12 mouse cellular contexts compared by ENCODE assay signal in genomic region chr4:141257440-141257839, GRCm38 (mm10). TPM values are rescaled to one million over a fixed set of nuclear protein-coding genes. Genes with fewer than 3 reads are reported as not detected.
DNase-seq lines count a peak whose midpoint lies in the region; ATAC-seq and TF ChIP-seq lines count a peak whose summit lies in the region.
"Had no signal": no experiment of that assay in that cellular context is flagged by ENCODE, and none has a peak within 500 bp of the region (broad histone marks: within the 10 kb centered on the region; RNA-seq: fewer than 3 reads in every experiment).

No protein-coding gene starts in this region.

- no peak overlapping the region for H3K9ac ChIP-seq in intestine, postnatal 0 days (ENCODE audit: low read depth, low read length)
- no peak overlapping the region for H3K9ac ChIP-seq in intestine, embryonic 15.5 days
- H3K9ac ChIP-seq: forebrain, embryonic 13.5 days; limb, embryonic 15.5 days; midbrain, embryonic 13.5 days had no signal

- no peaks in the 10 kb centered on the region for H3K27me3 ChIP-seq in intestine, postnatal 0 days (replicated peaks; ENCODE audit: control insufficient read depth, insufficient read depth, low read length)
- no peaks in the 10 kb centered on the region for H3K27me3 ChIP-seq in intestine, embryonic 15.5 days (replicated peaks)
- no peaks in the 10 kb centered on the region for H3K27me3 ChIP-seq in thymus, adult 2 months (ENCODE audit: control insufficient read depth, insufficient read depth, low read length)
- H3K27me3 ChIP-seq: forebrain, embryonic 13.5 days; limb, embryonic 15.5 days; midbrain, embryonic 13.5 days had no signal

- TF ChIP-seq POLR2A in thymus, adult 2 months (IDR thresholded peaks at IDR 0.05; ENCODE audit: control insufficient read depth, extremely low read depth, insufficient read depth, low read length, poor library complexity), result no peak
- TF ChIP-seq POLR2A in cortical plate, adult 2 months (IDR thresholded peaks at IDR 0.05; ENCODE audit: extremely low read depth, insufficient read depth, low read length), result no peak

- 0 out of 2 replicates have a peak, but pooled peaks cover 4% of the 10 kb centered on the region for H3K4me1 ChIP-seq in intestine, postnatal 0 days (replicated peaks; ENCODE audit: control insufficient read depth, insufficient read depth, low read length)
- H3K4me1 ChIP-seq in intestine, embryonic 15.5 days (replicated peaks), result peaks cover 14% of the 10 kb centered on the region
- no peaks in the 10 kb centered on the region for H3K4me1 ChIP-seq in thymus, adult 2 months (replicated peaks; ENCODE audit: control insufficient read depth, insufficient read depth, low read length)
- no peaks in the 10 kb centered on the region for H3K4me1 ChIP-seq in cortical plate, adult 2 months (ENCODE audit: control insufficient read depth, insufficient read depth, low read length)
- H3K4me1 ChIP-seq: midbrain, embryonic 13.5 days had no signal

- no peak overlapping the region for H3K4me2 ChIP-seq in intestine, postnatal 0 days (replicated peaks; ENCODE audit: low read depth)
- H3K4me2 ChIP-seq in intestine, embryonic 15.5 days (replicated peaks), result no peak overlapping the region
- H3K4me2 ChIP-seq: forebrain, embryonic 13.5 days; heart, embryonic 11.5 days; limb, embryonic 15.5 days; midbrain, embryonic 13.5 days had no signal

- 79% methylated on average over 5 of the region's 5 CpGs for WGBS in intestine, postnatal 0 days
- 74% methylated on average over 5 of the region's 5 CpGs for WGBS in intestine, embryonic 15.5 days
- 68% methylated on average over 5 of the region's 5 CpGs for WGBS in thymus, adult 2 months

- no peak for ATAC-seq in intestine, postnatal 0 days
- no peak for ATAC-seq in intestine, embryonic 15.5 days
- ATAC-seq: forebrain, embryonic 13.5 days; midbrain, embryonic 13.5 days had no signal

- H3K4me3 ChIP-seq in intestine, postnatal 0 days (ENCODE audit: low read depth, low read length), result no peak overlapping the region
- no peak overlapping the region for H3K4me3 ChIP-seq in intestine, embryonic 15.5 days (replicated peaks)
- no peak overlapping the region for H3K4me3 ChIP-seq in thymus, adult 2 months (ENCODE audit: control insufficient read depth, insufficient read depth, low read length)
- no peak overlapping the region for H3K4me3 ChIP-seq in cortical plate, adult 2 months (ENCODE audit: insufficient read depth, low read length)
- H3K4me3 ChIP-seq: forebrain, embryonic 13.5 days; limb, embryonic 15.5 days; midbrain, embryonic 13.5 days had no signal

- H3K9me3 ChIP-seq in intestine, postnatal 0 days (ENCODE audit: control insufficient read depth), result no peaks in the 10 kb centered on the region
- H3K9me3 ChIP-seq in intestine, embryonic 15.5 days, result no peaks in the 10 kb centered on the region
- H3K9me3 ChIP-seq: forebrain, embryonic 13.5 days; limb, embryonic 15.5 days; midbrain, embryonic 13.5 days had no signal

- peak; percentile 25 for DNase-seq in thymus, adult 2 months
- DNase-seq in thymus, adult 18-20 months, result no peak
- peak; percentile 16 for DNase-seq in thymus, postnatal 25 days
- DNase-seq in urinary bladder, adult 18-20 months (ENCODE audit: low spot score in 2 of 2), result no peak
- DNase-seq in retina, embryonic 14.5 days (ENCODE audit: low spot score), result no peak

- no peak overlapping the region for H3K27ac ChIP-seq in intestine, postnatal 0 days (ENCODE audit: low read depth, low read length)
- no peak overlapping the region for H3K27ac ChIP-seq in intestine, embryonic 15.5 days
- H3K27ac ChIP-seq in thymus, adult 2 months (ENCODE audit: control insufficient read depth, insufficient read depth, low read length), result no peak overlapping the region
- no peak overlapping the region for H3K27ac ChIP-seq in cortical plate, adult 2 months (ENCODE audit: insufficient read depth, low read length)
- H3K27ac ChIP-seq: forebrain, embryonic 13.5 days; limb, embryonic 15.5 days; midbrain, embryonic 13.5 days had no signal

- peak; percentile 72 for TF ChIP-seq CTCF in intestine, postnatal 0 days (IDR thresholded peaks at IDR 0.05; ENCODE audit: low read depth)
- peak; percentile 17; the same call in 1 of the 2 replicates for TF ChIP-seq CTCF in thymus, adult 2 months (IDR thresholded peaks at IDR 0.05; ENCODE audit: borderline replicate concordance, control insufficient read depth, extremely low read depth, insufficient read depth, low read length, poor library complexity)
- peak; percentile 52 for TF ChIP-seq CTCF in cortical plate, adult 2 months (IDR thresholded peaks at IDR 0.05; ENCODE audit: extremely low read depth, insufficient read depth, low read length)

- H3K36me3 ChIP-seq in intestine, postnatal 0 days (ENCODE audit: control insufficient read depth, insufficient read depth), result peaks cover 16% of the 10 kb centered on the region; the same call in 1 of the 2 replicates
- no peaks in the 10 kb centered on the region for H3K36me3 ChIP-seq in intestine, embryonic 15.5 days
- H3K36me3 ChIP-seq in thymus, adult 2 months (ENCODE audit: control insufficient read depth, insufficient read depth, low read length), result no peaks in the 10 kb centered on the region
- H3K36me3 ChIP-seq: midbrain, embryonic 13.5 days had no signal

RNA-seq across cellular contexts. Expression of gene Arhgef19, which starts 18.1 kb away (rescaled TPM):
- 4.5 and 6.3 TPM in 2 replicates for polyA plus RNA-seq in intestine, postnatal 0 days (2015; fragmentation: Nextera tagmentation; extraction: Ambion mirVana)
- polyA plus RNA-seq in intestine, embryonic 15.5 days (2015; fragmentation: Nextera tagmentation; extraction: Ambion mirVana), result 16.3 and 17.8 TPM in 2 replicates
- 2.6 and 2.8 TPM in 2 replicates for polyA plus RNA-seq in thymus, adult 2 months (2012; rRNA removed)
- 11.8 and 13.2 TPM in 2 replicates for polyA plus RNA-seq in cortical plate, adult 2 months (2012; rRNA removed)

RNA-seq across cellular contexts. Expression of gene Epha2, which starts 43.6 kb away (rescaled TPM):
- 5.6 and 6.6 TPM in 2 replicates for polyA plus RNA-seq in intestine, postnatal 0 days (2015; fragmentation: Nextera tagmentation; extraction: Ambion mirVana)
- polyA plus RNA-seq in intestine, embryonic 15.5 days (2015; fragmentation: Nextera tagmentation; extraction: Ambion mirVana), result 6.7 and 7.2 TPM in 2 replicates
- 3.6 and 3.9 TPM in 2 replicates for polyA plus RNA-seq in thymus, adult 2 months (2012; rRNA removed)
- 1.2 and 1.3 TPM in 2 replicates for polyA plus RNA-seq in cortical plate, adult 2 months (2012; rRNA removed)

RNA-seq across cellular contexts. Expression of gene Rsg1, which starts 43.7 kb away (rescaled TPM):
- 0.97 and 0.98 TPM in 2 replicates for polyA plus RNA-seq in intestine, postnatal 0 days (2015; fragmentation: Nextera tagmentation; extraction: Ambion mirVana)
- 3.9 and 5.1 TPM in 2 replicates for polyA plus RNA-seq in intestine, embryonic 15.5 days (2015; fragmentation: Nextera tagmentation; extraction: Ambion mirVana)
- polyA plus RNA-seq in thymus, adult 2 months (2012; rRNA removed), result 3.5 and 3.6 TPM in 2 replicates
- 3.0 and 3.3 TPM in 2 replicates for polyA plus RNA-seq in cortical plate, adult 2 months (2012; rRNA removed)

Comparison
In these comparisons a context has a peak if more than half of its experiments do, and no peak if none do; other contexts are left out.
1. DNase-seq: peak in thymus, adult 2 months (single experiment) and thymus, postnatal 25 days (single experiment); none in thymus, adult 18-20 months (0 of 2), urinary bladder, adult 18-20 months (0 of 2) and retina, embryonic 14.5 days (single experiment).
2. CTCF ChIP-seq: peak in every context shown above with its lines; median percentile 72 in intestine, postnatal 0 days; 52 in cortical plate, adult 2 months; 17 in thymus, adult 2 months.